Mouse (Mus musculus) induced T-regulatory cell, adult 2 months (primary cell): ENCODE results near the gene Rtn4r.

Experiments used
- DNase-seq: peaks from one replicate; pipeline ENCODE4 v3.0.0-alpha.2; 2012; ENCODE audit warnings: low read depth

Rtn4r gene

GRCm38 (mm10) chr16:18127241-18127861 lies at the start of gene Rtn4r:
TSS of gene Rtn4r (plus strand) at chr16:18127642.
- peak; percentile 57 for DNase-seq

- no peak for DNase-seq
These were observed 49.0 kb upstream of the Rtn4r start for GRCm38 (mm10) chr16:18078314-18079015.

- no peak for DNase-seq
These were observed 48.1 kb upstream of the Rtn4r start for GRCm38 (mm10) chr16:18079300-18079699.

GRCm38 (mm10) chr16:18080171-18080570 lies 47.3 kb upstream of the Rtn4r start:
- DNase-seq, result no peak

GRCm38 (mm10) chr16:18081149-18081827 lies 46.2 kb upstream of the Rtn4r start:
- peak; percentile 38 for DNase-seq

GRCm38 (mm10) chr16:18082291-18082690 lies 45.2 kb upstream of the Rtn4r start:
- DNase-seq, result no peak

GRCm38 (mm10) chr16:18083231-18083951 lies 44.1 kb upstream of the Rtn4r start:
- DNase-seq, result no peak

- no peak for DNase-seq
These were observed 43.2 kb upstream of the Rtn4r start for GRCm38 (mm10) chr16:18084262-18084661.

GRCm38 (mm10) chr16:18087101-18087500 lies 40.3 kb upstream of the Rtn4r start:
- DNase-seq, result no peak

GRCm38 (mm10) chr16:18096348-18096747 lies 31.1 kb upstream of the Rtn4r start:
- DNase-seq, result no peak

- no peak for DNase-seq
These were observed 24.6 kb upstream of the Rtn4r start for GRCm38 (mm10) chr16:18102816-18103215.

- DNase-seq, result no peak
These were observed 24.1 kb upstream of the Rtn4r start for GRCm38 (mm10) chr16:18103366-18103765.

GRCm38 (mm10) chr16:18103808-18104207 lies 23.6 kb upstream of the Rtn4r start:
- no peak for DNase-seq

- peak; percentile 50 for DNase-seq
These were observed 19.0 kb upstream of the Rtn4r start for GRCm38 (mm10) chr16:18108221-18108966.

GRCm38 (mm10) chr16:18111042-18111441 lies 16.4 kb upstream of the Rtn4r start:
- no peak for DNase-seq

- no peak for DNase-seq
These were observed 11.0 kb upstream of the Rtn4r start for GRCm38 (mm10) chr16:18116467-18116866.

- no peak for DNase-seq
These were observed 9.2 kb upstream of the Rtn4r start for GRCm38 (mm10) chr16:18118285-18118684.

GRCm38 (mm10) chr16:18119031-18119730 lies 8.3 kb upstream of the Rtn4r start:
- DNase-seq, result peak; percentile 66

GRCm38 (mm10) chr16:18122740-18123139 lies 4.7 kb upstream of the Rtn4r start:
- no peak for DNase-seq

- DNase-seq, result no peak
These were observed 4.0 kb upstream of the Rtn4r start for GRCm38 (mm10) chr16:18123471-18123870.

GRCm38 (mm10) chr16:18124040-18124439 lies 3.4 kb upstream of the Rtn4r start:
- DNase-seq, result no peak
